Mouse (Mus musculus) testis, adult 2 months (tissue): Measurements from ENCODE around the gene Wdr54.

Experiments
- CTCF ChIP-seq: fragments of 200-500 bp; IDR thresholded peaks from 2 replicates; pipeline ENCODE4 v1.5.1; 2012; ENCODE audit warnings: low read depth, mild to moderate bottlenecking, inconsistent platforms, low read length, moderate library complexity; ENCODE audit not compliant: control insufficient read depth, insufficient read depth, insufficient replicate concordance
- POLR2A ChIP-seq: fragments of 200-500 bp; IDR thresholded peaks from 2 replicates; pipeline ENCODE4 v1.6.1; 2012; ENCODE audit warnings: low read depth, mild to moderate bottlenecking, inconsistent platforms, low read length, moderate library complexity; ENCODE audit not compliant: control insufficient read depth

DNA sequence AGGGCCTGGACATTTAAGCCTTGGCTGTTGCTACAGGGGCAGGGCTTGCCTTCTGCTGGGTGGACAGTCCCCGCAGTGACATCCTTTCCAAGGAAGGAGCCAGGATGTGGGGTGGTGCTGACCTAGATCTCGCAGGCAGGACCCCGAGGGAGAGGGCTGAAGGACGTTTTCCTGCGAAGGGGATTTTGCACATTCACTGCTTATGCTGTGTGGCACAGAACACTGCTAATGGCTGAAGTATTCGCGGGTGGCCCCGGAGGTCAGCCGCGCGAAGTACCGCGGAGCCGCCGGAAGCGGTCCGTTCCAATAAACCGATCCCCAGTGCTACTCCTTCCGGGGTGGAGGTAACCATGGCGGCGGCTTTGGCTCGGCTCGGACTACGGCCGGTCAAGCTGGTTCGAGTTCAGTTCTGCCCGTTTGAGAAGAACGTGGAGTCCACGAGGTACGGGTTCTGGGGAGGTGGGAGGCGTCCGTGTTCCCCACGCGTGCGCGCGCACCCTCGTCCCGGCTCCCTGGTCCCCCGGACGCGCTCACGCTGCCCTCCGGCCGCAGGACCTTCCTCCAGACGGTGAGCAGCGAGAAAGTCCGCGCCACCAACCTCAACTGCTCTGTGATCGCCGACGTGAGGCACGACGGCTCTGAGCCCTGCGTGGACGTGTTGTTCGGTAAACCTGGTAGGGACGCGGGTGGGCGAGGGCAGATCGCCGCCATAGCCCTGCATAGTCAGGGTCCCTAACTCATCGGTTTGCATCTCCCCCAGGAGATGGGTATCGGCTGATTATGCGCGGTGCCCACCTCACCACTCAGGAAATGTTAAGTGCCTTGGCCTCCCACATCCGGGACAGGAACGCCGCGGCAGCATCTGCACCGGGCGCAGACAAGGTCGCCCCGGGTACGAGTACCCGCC, 47.2 kb downstream of the Wdr54 start, which contains the start of gene Mrpl53:
- TF ChIP-seq POLR2A (peak; percentile 45), CTCF (peak; percentile 7; the same call in 1 of the 2 replicates)
